ENCODE assay signal across 8 mouse cellular contexts in genomic region chr11:3165210-3165782, GRCm38 (mm10). TPM values are rescaled to one million over a fixed set of nuclear protein-coding genes. Genes with fewer than 3 reads are reported as not detected.
DNase-seq lines count a peak whose midpoint lies in the region; ATAC-seq lines count a peak whose summit lies in the region.
"Not testable (repeated sequence)": the region's sequence is repeated elsewhere in the genome, so short reads cannot be mapped to it uniquely, and the experiment has no call there.

No protein-coding gene starts in this region.

- WGBS in embryonic facial prominence, embryonic 11.5 days: 90% methylated on average over 3 of the region's 5 CpGs
- WGBS in hindbrain, embryonic 15.5 days: 93% methylated on average over 3 of the region's 5 CpGs
- 67% methylated on average over 3 of the region's 5 CpGs for WGBS in limb, embryonic 11.5 days
- WGBS in lung, embryonic 15.5 days: 76% methylated on average over 3 of the region's 5 CpGs

- peak; percentile 43 for DNase-seq in ES-CJ7 (ENCODE audit: low read depth, low spot score)
- DNase-seq in embryonic facial prominence, embryonic 11.5 days (ENCODE audit: low spot score); limb, embryonic 11.5 days (ENCODE audit: low spot score): not testable (repeated sequence)
- peak; percentile 32 for DNase-seq in forelimb bud, embryonic 11.5 days (ENCODE audit: low read depth, low spot score)
- DNase-seq in yolk sac, embryonic 10.5 days (ENCODE audit: low spot score): peak; percentile 38

- H3K9ac ChIP-seq in embryonic facial prominence, embryonic 11.5 days (replicated peaks; ENCODE audit: low read length); hindbrain, embryonic 15.5 days; limb, embryonic 11.5 days (ENCODE audit: low read length); lung, embryonic 15.5 days: not testable (repeated sequence)

- not testable (repeated sequence) for H3K4me2 ChIP-seq in embryonic facial prominence, embryonic 11.5 days (ENCODE audit: low read depth, low read length); hindbrain, embryonic 15.5 days; limb, embryonic 11.5 days (ENCODE audit: low read depth, severe bottlenecking); lung, embryonic 15.5 days

- not testable (repeated sequence) for H3K27ac ChIP-seq in embryonic facial prominence, embryonic 11.5 days (replicated peaks; ENCODE audit: low read depth, low read length); hindbrain, embryonic 15.5 days (replicated peaks); limb, embryonic 11.5 days (replicated peaks; ENCODE audit: low read depth, low read length); lung, embryonic 15.5 days

- ATAC-seq in embryonic facial prominence, embryonic 11.5 days (replicated peaks; ENCODE audit: insufficient number of reproducible peaks, low FRiP score, low TSS enrichment, low read depth): peak; percentile 34; the same call in 1 of the 2 replicates
- peak; percentile 32; the same call in 1 of the 2 replicates for ATAC-seq in hindbrain, embryonic 15.5 days (ENCODE audit: low FRiP score, low read depth)
- ATAC-seq in limb, embryonic 11.5 days (ENCODE audit: insufficient number of reproducible peaks, low FRiP score, low TSS enrichment, low read depth): peak; percentile 27
- ATAC-seq in lung, embryonic 15.5 days (ENCODE audit: borderline replicate concordance, extremely low read depth, low FRiP score, low TSS enrichment): peak; percentile 24
- peak; percentile 29 for ATAC-seq in monocyte, adult 5-6 weeks (replicated peaks; ENCODE audit: insufficient number of reproducible peaks, low FRiP score, low TSS enrichment, poor library complexity, severe bottlenecking)

- H3K36me3 ChIP-seq in embryonic facial prominence, embryonic 11.5 days (replicated peaks; ENCODE audit: control insufficient read depth, insufficient read depth, low read depth, low read length); hindbrain, embryonic 15.5 days; limb, embryonic 11.5 days (ENCODE audit: control insufficient read depth, insufficient read depth, low read length); lung, embryonic 15.5 days: not testable (repeated sequence)

- H3K4me3 ChIP-seq in embryonic facial prominence, embryonic 11.5 days (ENCODE audit: low read depth, low read length); hindbrain, embryonic 15.5 days; limb, embryonic 11.5 days (ENCODE audit: low read depth, low read length); lung, embryonic 15.5 days: not testable (repeated sequence)

- H3K27me3 ChIP-seq in embryonic facial prominence, embryonic 11.5 days (ENCODE audit: control insufficient read depth, insufficient read depth, low read length); hindbrain, embryonic 15.5 days; limb, embryonic 11.5 days (ENCODE audit: control insufficient read depth, insufficient read depth, low read length); lung, embryonic 15.5 days: not testable (repeated sequence)

- H3K4me1 ChIP-seq in embryonic facial prominence, embryonic 11.5 days (ENCODE audit: control insufficient read depth, insufficient read depth, low read length); hindbrain, embryonic 15.5 days (replicated peaks); limb, embryonic 11.5 days (ENCODE audit: control insufficient read depth, insufficient read depth, low read length); lung, embryonic 15.5 days: not testable (repeated sequence)

- not testable (repeated sequence) for H3K9me3 ChIP-seq in embryonic facial prominence, embryonic 11.5 days (replicated peaks; ENCODE audit: control insufficient read depth, low read length); limb, embryonic 11.5 days (ENCODE audit: control insufficient read depth, low read length); lung, embryonic 15.5 days
- H3K9me3 ChIP-seq in hindbrain, embryonic 15.5 days: peaks cover 16% of the 10 kb centered on the region

RNA-seq across cellular contexts. Expression of gene Sfi1, which starts 28.0 kb away (rescaled TPM):
- 6.5 and 8.4 TPM in 2 replicates for polyA plus RNA-seq in embryonic facial prominence, embryonic 11.5 days (2014; fragmentation: Nextera tagmentation; extraction: Ambion mirVana)
- polyA plus RNA-seq in hindbrain, embryonic 15.5 days (2015; fragmentation: Nextera tagmentation; extraction: Ambion mirVana): 16.9 and 17.2 TPM in 2 replicates
- polyA plus RNA-seq in limb, embryonic 11.5 days (2014; fragmentation: Nextera tagmentation; extraction: Ambion mirVana): 9.3 and 9.9 TPM in 2 replicates
- polyA plus RNA-seq in lung, embryonic 15.5 days (2015; fragmentation: Nextera tagmentation; extraction: Ambion mirVana): 11.3 and 12.8 TPM in 2 replicates
- total RNA-seq in monocyte, adult 5-6 weeks (2017): 30.9 to 63.3 TPM (median 32.0 TPM) in 3 replicates

RNA-seq across cellular contexts. Expression of gene Eif4enif1, which starts 36.9 kb away (rescaled TPM):
- 61.0 and 61.8 TPM in 2 replicates for polyA plus RNA-seq in embryonic facial prominence, embryonic 11.5 days (2014; fragmentation: Nextera tagmentation; extraction: Ambion mirVana)
- 53.5 and 58.9 TPM in 2 replicates for polyA plus RNA-seq in hindbrain, embryonic 15.5 days (2015; fragmentation: Nextera tagmentation; extraction: Ambion mirVana)
- 74.7 and 87.8 TPM in 2 replicates for polyA plus RNA-seq in limb, embryonic 11.5 days (2014; fragmentation: Nextera tagmentation; extraction: Ambion mirVana)
- 48.2 and 49.3 TPM in 2 replicates for polyA plus RNA-seq in lung, embryonic 15.5 days (2015; fragmentation: Nextera tagmentation; extraction: Ambion mirVana)
- 63.9 to 84.5 TPM (median 83.3 TPM) in 3 replicates for total RNA-seq in monocyte, adult 5-6 weeks (2017)
